Mouse (Mus musculus) right cerebral cortex, postnatal 14 days (tissue): ENCODE results near the gene Unc93a.
"Not testable (repeated sequence)": the region's sequence is repeated elsewhere in the genome, so short reads cannot be mapped to it uniquely, and the experiment has no call there.

ENCODE experiments used
- DNase-seq: peaks from one replicate; pipeline ENCODE4 v3.0.0; 2022

The Unc93a gene

GRCm38 (mm10) chr17:13131710-13132109 is at the start of gene Unc93a:
Gene Unc93a (minus strand): TSS chr17:13131810.
- not testable (repeated sequence) for DNase-seq

DNA sequence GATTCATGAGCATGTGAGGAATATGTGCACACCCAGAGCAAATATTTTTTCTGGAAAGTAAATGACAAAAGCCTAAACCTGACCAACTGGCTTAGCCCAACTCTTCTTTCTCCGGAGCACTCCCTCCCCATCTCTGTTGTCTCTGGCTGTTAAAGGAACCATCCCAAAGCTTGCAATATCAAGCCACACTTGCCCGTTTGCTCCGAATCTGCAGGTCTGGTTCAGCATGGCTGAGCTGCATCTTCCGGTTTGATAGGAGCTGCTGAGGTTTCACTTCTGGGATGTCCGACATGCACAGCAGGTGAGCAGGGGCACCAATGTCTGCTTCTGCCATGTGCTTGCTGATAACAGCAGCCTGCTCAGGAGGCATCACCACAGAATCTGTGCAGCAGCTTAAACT is 48.9 kb upstream of the Unc93a start:
- DNase-seq = not testable (repeated sequence)

- DNase-seq = not testable (repeated sequence)
Observed at GRCm38 (mm10) chr17:13179021-13179420, 47.4 kb upstream of the Unc93a start.

GRCm38 (mm10) chr17:13177796-13178195 is 46.2 kb upstream of the Unc93a start:
- not testable (repeated sequence) for DNase-seq

DNA sequence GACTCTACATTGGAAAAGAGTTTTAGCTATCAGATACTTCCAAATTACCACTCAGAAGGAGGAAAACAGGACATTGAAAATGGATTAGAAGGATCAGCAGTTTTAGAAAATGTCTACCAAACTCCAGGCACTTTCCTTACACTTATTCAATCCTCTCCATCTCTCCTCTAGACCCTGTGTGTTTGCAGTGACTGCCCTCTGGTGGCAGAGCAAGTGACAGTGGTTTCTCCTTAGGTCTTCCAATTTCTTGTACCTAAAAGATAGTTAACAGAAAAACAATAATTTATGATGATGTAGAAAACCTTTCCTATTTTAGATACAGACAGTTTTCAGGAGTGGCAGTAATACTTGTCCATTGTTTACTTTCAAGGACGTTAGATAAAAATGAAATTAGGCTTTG is 44.0 kb upstream of the Unc93a start:
- DNase-seq = not testable (repeated sequence)

DNA sequence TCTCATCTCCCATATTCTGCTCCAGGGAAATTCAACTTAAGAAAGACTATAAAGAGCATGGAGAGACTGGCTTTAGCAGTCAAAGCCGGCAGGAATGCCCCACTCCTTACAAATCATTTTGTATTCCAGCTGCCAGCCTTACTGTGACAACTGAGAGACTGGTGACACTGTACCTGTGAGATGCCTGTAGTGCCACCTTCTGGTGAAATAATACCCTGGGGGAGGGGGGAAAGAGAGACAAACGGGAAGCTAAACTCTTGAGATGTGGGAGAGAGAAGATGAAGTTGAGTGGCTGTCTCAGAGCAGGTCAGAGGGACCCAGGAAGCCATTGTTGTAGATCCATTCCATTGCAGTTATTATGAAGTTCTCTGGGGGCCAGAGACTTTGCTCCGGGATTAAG is 42.4 kb upstream of the Unc93a start:
- not testable (repeated sequence) for DNase-seq

- not testable (repeated sequence) for DNase-seq
Observed at GRCm38 (mm10) chr17:13173578-13173977, 42.0 kb upstream of the Unc93a start.

DNA sequence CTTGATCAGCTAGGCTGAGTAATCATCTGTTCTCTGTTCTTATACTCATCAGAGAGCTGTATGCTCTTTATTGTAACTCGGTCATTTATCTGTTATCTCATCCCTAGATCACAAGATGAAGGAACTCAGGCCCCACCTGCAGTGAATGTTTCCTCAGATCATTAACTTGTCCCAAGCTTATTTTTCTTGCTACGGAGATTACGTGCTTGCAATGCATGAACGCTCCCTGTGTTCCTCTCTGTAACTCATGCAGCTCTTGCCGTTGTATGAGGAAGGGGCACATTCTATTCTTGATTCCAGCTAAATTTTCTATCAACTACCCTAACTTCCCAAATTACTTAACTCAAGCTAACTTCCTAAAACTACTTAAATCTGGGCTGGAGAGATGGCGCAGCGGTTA is 14.5 kb upstream of the Unc93a start:
- DNase-seq = not testable (repeated sequence)

DNA sequence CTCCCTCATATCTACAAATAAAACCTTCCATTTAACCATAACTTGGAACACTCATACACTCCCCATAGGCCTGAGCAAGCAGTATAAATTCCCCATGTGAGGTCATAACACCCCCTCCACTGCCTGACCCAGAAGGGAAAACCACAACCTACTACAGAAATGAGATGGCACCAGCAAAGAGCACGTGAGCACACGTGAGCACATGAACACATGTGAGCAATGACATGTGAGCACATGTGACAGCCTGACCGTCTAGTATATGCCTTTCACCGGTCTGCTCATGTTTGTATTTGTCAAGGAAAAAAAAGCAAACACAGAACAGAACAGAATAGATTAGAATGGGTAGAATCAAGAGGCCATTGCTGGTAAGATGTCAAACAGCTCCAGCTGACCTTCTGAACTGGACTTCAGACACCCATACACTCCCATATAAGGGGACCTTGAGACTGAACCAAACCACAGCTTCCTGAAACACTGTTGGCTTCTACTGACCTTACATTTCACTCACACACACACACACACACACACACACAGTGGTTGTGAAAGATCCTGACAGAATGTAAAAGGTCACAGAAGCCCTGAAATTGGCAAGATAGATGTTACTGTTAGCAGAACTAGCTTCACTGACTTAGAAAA is 13.1 kb upstream of the Unc93a start:
- DNase-seq = not testable (repeated sequence)

GRCm38 (mm10) chr17:13142665-13143064 is 11.1 kb upstream of the Unc93a start:
- not testable (repeated sequence) for DNase-seq

- DNase-seq = not testable (repeated sequence)
Observed at GRCm38 (mm10) chr17:13135356-13135755, 3.7 kb upstream of the Unc93a start.

DNA sequence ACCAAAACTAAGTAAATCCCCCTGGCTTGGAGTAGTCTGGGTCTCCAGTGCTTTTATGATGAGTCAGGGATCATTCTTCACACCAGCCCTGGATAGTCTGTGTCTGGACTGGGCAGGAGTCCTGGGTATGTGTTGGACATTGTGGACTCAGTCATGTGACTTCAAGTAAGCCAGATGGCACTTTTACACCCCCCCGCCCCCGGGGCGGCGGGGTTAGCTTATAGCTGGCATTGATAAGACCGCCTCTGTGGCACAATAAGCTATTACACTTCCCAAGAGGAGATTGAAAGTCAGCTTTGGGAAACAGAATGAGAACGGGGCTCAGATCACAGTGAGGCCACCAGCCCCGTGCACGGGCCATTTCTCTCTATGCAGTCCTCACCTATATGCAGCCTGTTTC is 742 bp upstream of the Unc93a start:
- not testable (repeated sequence) for DNase-seq

- not testable (repeated sequence) for DNase-seq
Observed at GRCm38 (mm10) chr17:13129737-13130465, 1.7 kb downstream of the Unc93a start.

- not testable (repeated sequence) for DNase-seq
Observed at GRCm38 (mm10) chr17:13129324-13129723, 2.3 kb downstream of the Unc93a start.

GRCm38 (mm10) chr17:13124241-13124640 is 7.4 kb downstream of the Unc93a start:
- not testable (repeated sequence) for DNase-seq

GRCm38 (mm10) chr17:13123308-13124038 is 8.1 kb downstream of the Unc93a start:
- DNase-seq = not testable (repeated sequence)

DNA sequence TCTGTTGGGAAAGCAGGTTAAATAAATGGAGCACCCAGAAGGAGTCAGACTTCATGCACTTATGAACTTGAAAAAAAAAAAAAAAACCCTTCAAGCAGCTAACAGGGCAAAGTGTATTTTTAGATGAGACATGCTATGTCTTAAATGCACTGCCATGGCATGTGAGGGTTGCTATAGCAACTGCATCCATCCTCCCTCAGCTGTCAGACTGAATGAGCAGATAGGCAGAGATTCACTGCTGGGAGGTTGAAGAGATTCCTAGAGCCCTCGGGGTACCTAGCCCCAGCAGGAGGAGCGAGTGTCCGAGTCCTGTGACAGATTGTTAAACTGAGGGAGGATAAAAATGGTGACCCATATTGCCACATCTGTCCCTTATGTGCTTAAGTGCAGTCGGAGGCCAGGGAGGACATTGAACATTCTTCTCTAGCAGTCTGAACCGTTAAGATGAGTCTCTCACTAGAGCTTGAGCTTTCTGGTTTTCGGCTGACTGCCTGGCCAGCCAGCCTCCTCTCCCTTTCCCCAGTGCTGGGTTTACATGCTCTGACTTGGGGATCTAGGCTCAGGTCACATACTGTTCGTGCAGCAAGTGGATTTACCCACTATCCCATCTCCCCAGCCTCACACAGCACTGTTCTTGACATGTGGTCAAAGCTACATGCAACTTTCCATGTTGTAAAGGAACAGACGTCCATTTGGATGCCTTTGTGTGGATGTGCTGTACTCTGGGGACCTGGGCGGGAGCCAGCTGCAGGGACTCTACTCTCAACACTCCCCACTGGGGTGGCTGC is 18.9 kb downstream of the Unc93a start:
- not testable (repeated sequence) for DNase-seq

DNA sequence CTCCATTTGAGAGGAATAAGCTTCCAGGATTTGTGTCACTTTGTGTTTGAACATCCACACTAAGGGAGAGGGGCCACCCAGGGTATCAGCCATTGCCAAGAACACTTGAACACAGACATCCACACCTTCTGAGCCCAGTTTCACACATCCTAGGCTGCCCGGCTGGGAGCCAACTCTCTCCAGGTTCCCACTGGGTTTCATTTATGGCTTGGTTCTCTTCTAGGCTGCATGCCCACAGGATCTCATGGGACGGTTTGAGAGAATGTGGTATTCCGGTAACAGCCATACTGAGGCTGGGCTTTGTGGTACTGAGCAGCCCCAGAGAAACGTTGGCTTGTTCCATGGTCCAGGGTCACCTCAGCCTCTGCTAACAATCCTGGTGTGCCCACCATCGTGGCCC is 25.0 kb downstream of the Unc93a start:
- DNase-seq = peak; percentile 43

DNA sequence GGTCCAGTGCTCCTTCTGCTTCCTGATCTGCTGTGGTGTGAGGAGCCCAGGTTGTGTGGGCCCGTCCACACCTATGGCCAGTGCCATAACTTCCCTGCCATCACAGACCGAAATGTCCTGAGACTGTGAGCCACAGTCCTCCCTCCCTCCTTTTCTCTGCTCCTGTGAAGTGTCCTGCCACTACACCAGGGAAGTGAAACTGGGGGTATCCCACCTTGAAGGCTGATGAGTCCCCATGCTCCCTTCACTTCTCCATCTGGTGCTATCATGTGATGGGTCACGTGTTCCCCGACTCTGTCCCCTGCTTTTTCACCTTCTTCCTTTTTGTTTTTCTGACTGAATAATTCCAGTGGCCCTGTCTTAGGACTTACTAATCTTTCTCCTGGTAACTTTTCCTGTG is 38.6 kb downstream of the Unc93a start:
- DNase-seq = not testable (repeated sequence)

- DNase-seq = not testable (repeated sequence)
Observed at GRCm38 (mm10) chr17:13092100-13092764, 39.4 kb downstream of the Unc93a start.

- DNase-seq = not testable (repeated sequence)
Observed at GRCm38 (mm10) chr17:13091510-13091909, 40.1 kb downstream of the Unc93a start.

DNA sequence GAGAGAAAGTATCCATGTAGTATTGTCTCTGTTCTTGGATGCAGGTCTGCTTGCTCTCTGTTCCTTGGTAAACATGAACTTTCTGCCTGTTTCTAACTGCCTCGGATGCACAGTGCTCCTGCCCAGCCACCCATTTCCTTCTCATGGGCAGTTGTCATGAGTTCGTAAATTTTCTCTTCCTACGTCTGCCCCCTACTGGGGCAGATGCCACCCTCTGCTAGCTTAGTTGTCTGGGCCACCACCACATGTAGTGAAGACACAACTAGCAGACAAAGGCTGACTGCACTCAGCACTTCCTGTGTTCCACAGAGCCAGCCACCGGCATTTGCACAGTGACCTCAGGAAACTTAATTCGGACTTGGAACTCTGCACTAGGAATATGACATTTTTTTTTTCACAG is 62.4 kb downstream of the Unc93a start:
- DNase-seq = not testable (repeated sequence)
